10 mouse cellular contexts compared by ENCODE assay signal in genomic region chr9:100520586-100520985, GRCm38 (mm10). TPM values are rescaled to one million over a fixed set of nuclear protein-coding genes. Genes with fewer than 3 reads are reported as not detected.
A peak's percentile ranks its signal among the peaks of the same experiment; 100 is the strongest.
DNase-seq lines count a peak whose midpoint lies in the region; ATAC-seq and TF ChIP-seq lines count a peak whose summit lies in the region.
"Had no signal": no experiment of that assay in that cellular context is flagged by ENCODE, and none has a peak within 500 bp of the region (broad histone marks: within the 10 kb centered on the region; RNA-seq: fewer than 3 reads in every experiment).

No protein-coding gene starts in this region.

- peak; percentile 66 for TF ChIP-seq CTCF in kidney, adult 2 months (conservative IDR thresholded peaks at IDR 0.05; ENCODE audit: insufficient read depth, insufficient read length, low read depth, low read length)
- TF ChIP-seq CTCF in G1E (IDR thresholded peaks at IDR 0.05; ENCODE audit: low read depth, low read length): peak; percentile 68; the same call in 1 of the 2 replicates
- peak; percentile 57; the same call in 1 of the 2 replicates for TF ChIP-seq CTCF in cerebellum, adult 2 months (IDR thresholded peaks at IDR 0.05; ENCODE audit: borderline replicate concordance, insufficient read depth, low read depth, low read length)
- TF ChIP-seq CTCF in lung, postnatal 0 days (IDR thresholded peaks at IDR 0.05): peak; percentile 90

- H3K4me1 ChIP-seq in kidney, adult 2 months (ENCODE audit: control insufficient read depth, insufficient read depth, low read length): no peaks in the 10 kb centered on the region; the same call in 1 of the 2 replicates
- 0 out of 2 replicates have a peak, but pooled peaks cover 7% of the 10 kb centered on the region for H3K4me1 ChIP-seq in kidney, embryonic 15.5 days
- H3K4me1 ChIP-seq in G1E (ENCODE audit: insufficient read depth, low read depth, low read length): peaks cover 36% of the 10 kb centered on the region
- H3K4me1 ChIP-seq in cerebellum, adult 2 months (ENCODE audit: control insufficient read depth, insufficient read depth, low read length): no peaks in the 10 kb centered on the region
- H3K4me1 ChIP-seq in lung, postnatal 0 days (ENCODE audit: insufficient read depth, low read depth, low read length): no peaks in the 10 kb centered on the region; the same call in 1 of the 2 replicates
- H3K4me1 ChIP-seq: embryonic facial prominence, embryonic 12.5 days had no signal

- no peak overlapping the region for H3K27ac ChIP-seq in kidney, adult 2 months (ENCODE audit: insufficient read depth, low read depth, low read length)
- no peak overlapping the region for H3K27ac ChIP-seq in kidney, embryonic 15.5 days
- H3K27ac ChIP-seq in cerebellum, adult 2 months (ENCODE audit: insufficient read depth, low read length): no peak overlapping the region
- H3K27ac ChIP-seq in lung, postnatal 0 days (ENCODE audit: low read length): no peak overlapping the region
- H3K27ac ChIP-seq: embryonic facial prominence, embryonic 12.5 days; liver, embryonic 15.5 days had no signal

- H3K4me3 ChIP-seq in kidney, adult 2 months (ENCODE audit: insufficient read depth, low read depth, low read length): no peak overlapping the region
- no peak overlapping the region for H3K4me3 ChIP-seq in kidney, embryonic 15.5 days (replicated peaks)
- no peak overlapping the region for H3K4me3 ChIP-seq in G1E (ENCODE audit: low read depth, low read length)
- H3K4me3 ChIP-seq in cerebellum, adult 2 months (replicated peaks; ENCODE audit: insufficient read depth, low read depth, low read length): no peak overlapping the region
- no peak overlapping the region for H3K4me3 ChIP-seq in lung, postnatal 0 days (ENCODE audit: low read depth, low read length)
- H3K4me3 ChIP-seq: embryonic facial prominence, embryonic 12.5 days; liver, embryonic 15.5 days had no signal

- no peak overlapping the region for H3K4me2 ChIP-seq in kidney, embryonic 15.5 days
- no peak overlapping the region for H3K4me2 ChIP-seq in lung, postnatal 0 days (replicated peaks; ENCODE audit: low read depth, low read length)
- H3K4me2 ChIP-seq: embryonic facial prominence, embryonic 12.5 days; liver, embryonic 15.5 days had no signal

- ATAC-seq in kidney, embryonic 15.5 days (replicated peaks; ENCODE audit: low FRiP score): no peak
- ATAC-seq in G1E (ENCODE audit: extremely low read depth, insufficient number of reproducible peaks, low FRiP score, poor library complexity, severe bottlenecking): peak; percentile 17; the same call in 1 of the 2 replicates
- peak; percentile 33; the same call in 1 of the 2 replicates for ATAC-seq in lung, postnatal 0 days

- no peaks in the 10 kb centered on the region for H3K36me3 ChIP-seq in kidney, adult 2 months (ENCODE audit: control insufficient read depth, insufficient read depth, low read length)
- H3K36me3 ChIP-seq in kidney, embryonic 15.5 days: no peaks in the 10 kb centered on the region
- peaks cover 2% of the 10 kb centered on the region for H3K36me3 ChIP-seq in G1E (replicated peaks)
- H3K36me3 ChIP-seq in lung, postnatal 0 days (ENCODE audit: insufficient read depth, low read length): no peaks in the 10 kb centered on the region
- H3K36me3 ChIP-seq: embryonic facial prominence, embryonic 12.5 days; liver, embryonic 15.5 days had no signal

- H3K9ac ChIP-seq in kidney, embryonic 15.5 days: no peak overlapping the region
- H3K9ac ChIP-seq in lung, postnatal 0 days (replicated peaks; ENCODE audit: low read depth): no peak overlapping the region
- H3K9ac ChIP-seq: embryonic facial prominence, embryonic 12.5 days; liver, embryonic 15.5 days had no signal

- no peak for TF ChIP-seq EP300 in lung, postnatal 0 days (IDR thresholded peaks at IDR 0.05)

- TF ChIP-seq POLR2A in kidney, adult 2 months (IDR thresholded peaks at IDR 0.05; ENCODE audit: low read depth, low read length): no peak
- TF ChIP-seq POLR2A in cerebellum, adult 2 months (IDR thresholded peaks at IDR 0.05; ENCODE audit: borderline replicate concordance, insufficient read depth, low read length): no peak

- no peaks in the 10 kb centered on the region for H3K27me3 ChIP-seq in kidney, adult 2 months (replicated peaks; ENCODE audit: control insufficient read depth, insufficient read depth, low read length)
- no peaks in the 10 kb centered on the region for H3K27me3 ChIP-seq in kidney, embryonic 15.5 days
- no peaks in the 10 kb centered on the region for H3K27me3 ChIP-seq in G1E (ENCODE audit: insufficient read depth, low read length)
- H3K27me3 ChIP-seq in cerebellum, adult 2 months (ENCODE audit: control insufficient read depth, insufficient read depth, low read length): no peaks in the 10 kb centered on the region
- no peaks in the 10 kb centered on the region for H3K27me3 ChIP-seq in lung, postnatal 0 days (replicated peaks; ENCODE audit: insufficient read depth, low read length)
- H3K27me3 ChIP-seq: embryonic facial prominence, embryonic 12.5 days; liver, embryonic 15.5 days had no signal

- H3K9me3 ChIP-seq in kidney, embryonic 15.5 days (replicated peaks): no peaks in the 10 kb centered on the region
- H3K9me3 ChIP-seq in G1E (replicated peaks): no peaks in the 10 kb centered on the region
- H3K9me3 ChIP-seq in lung, postnatal 0 days (ENCODE audit: low read length): no peaks in the 10 kb centered on the region
- H3K9me3 ChIP-seq: embryonic facial prominence, embryonic 12.5 days; liver, embryonic 15.5 days had no signal

- peak; percentile 80 for DNase-seq in kidney, adult 2 months
- DNase-seq in G1E (ENCODE audit: low spot score): no peak
- DNase-seq in cerebellum, adult 2 months: peak; percentile 38 to 69
- DNase-seq in gastrocnemius, adult 8-10 months (ENCODE audit: low spot score in 2 of 2): peak; percentile 4 to 13
- DNase-seq in kidney, postnatal 4 days: peak; percentile 46 to 64
- DNase-seq in lung, postnatal 0 days (ENCODE audit: low spot score): peak; percentile 89
- DNase-seq in testis, postnatal 14 days (ENCODE audit: low spot score): peak; percentile 20

- 0% methylated on average over 2 of the region's 2 CpGs for WGBS in kidney, adult 2 months
- 2% methylated on average over 2 of the region's 2 CpGs for WGBS in kidney, embryonic 15.5 days
- WGBS in cerebellum, adult 2 months: 1% methylated on average over 2 of the region's 2 CpGs
- 6% methylated on average over 2 of the region's 2 CpGs for WGBS in lung, postnatal 0 days

RNA-seq across cellular contexts. Expression of gene Nck1, which starts 25.3 kb away (rescaled TPM):
- polyA plus RNA-seq in kidney, adult 2 months (2012; rRNA removed): 3.1 and 5.7 TPM in 2 replicates
- 71.5 and 76.8 TPM in 2 replicates for polyA plus RNA-seq in kidney, embryonic 15.5 days (2015; fragmentation: Nextera tagmentation; extraction: Ambion mirVana)
- total RNA-seq in G1E (2014; fragmentation: Nextera tagmentation) (40.0 and 41.2 TPM in 2 replicates), G1E (2017) (44.0 and 64.9 TPM in 2 replicates)
- 2.9 and 3.4 TPM in 2 replicates for polyA plus RNA-seq in G1E (2012)
- polyA plus RNA-seq in cerebellum, adult 2 months (2012; rRNA removed): 50.8 and 53.3 TPM in 2 replicates
- total RNA-seq in gastrocnemius, adult 8-10 months (2022): 10 to 100 TPM; 22.9 to 29.0 (median 26.6) TPM
- 77.9 and 87.8 TPM in 2 replicates for polyA plus RNA-seq in lung, postnatal 0 days (2015; fragmentation: Nextera tagmentation; extraction: Ambion mirVana)

RNA-seq across cellular contexts. Expression of gene Il20rb, which starts 34.0 kb away (rescaled TPM):
- polyA plus RNA-seq in kidney, adult 2 months (2012; rRNA removed): 1.4 and 1.9 TPM in 2 replicates
- polyA plus RNA-seq in kidney, embryonic 15.5 days (2015; fragmentation: Nextera tagmentation; extraction: Ambion mirVana): 1.2 and 1.5 TPM in 2 replicates
- total RNA-seq in G1E (2014; fragmentation: Nextera tagmentation): 1.1 and 1.2 TPM in 2 replicates
- total RNA-seq in G1E (2017): 0.71 and 0.93 TPM in 2 replicates
- polyA plus RNA-seq in G1E (2012): 0.20 and 0.22 TPM in 2 replicates
- polyA plus RNA-seq in cerebellum, adult 2 months (2012; rRNA removed): 76.5 and 79.5 TPM in 2 replicates
- 1 to 10 TPM in 2 of 4 experiments, under 1 TPM in 2; 0.82 to 2.8 (median 1.4) TPM for total RNA-seq in gastrocnemius, adult 8-10 months (2022)
- 1.9 and 2.2 TPM in 2 replicates for polyA plus RNA-seq in lung, postnatal 0 days (2015; fragmentation: Nextera tagmentation; extraction: Ambion mirVana)

RNA-seq across cellular contexts. Expression of gene Slc35g2, which starts 50.3 kb away (rescaled TPM):
- polyA plus RNA-seq in kidney, adult 2 months (2012; rRNA removed): 2.1 and 2.3 TPM in 2 replicates
- polyA plus RNA-seq in kidney, embryonic 15.5 days (2015; fragmentation: Nextera tagmentation; extraction: Ambion mirVana): 4.5 and 5.6 TPM in 2 replicates
- total RNA-seq in G1E (2014; fragmentation: Nextera tagmentation): not detected in 2 replicates
- 0.05 and 0.12 TPM in 2 replicates for total RNA-seq in G1E (2017)
- not detected in 2 replicates for polyA plus RNA-seq in G1E (2012)
- 39.1 and 40.2 TPM in 2 replicates for polyA plus RNA-seq in cerebellum, adult 2 months (2012; rRNA removed)
- under 1 TPM; 0.48 to 0.77 (median 0.51) TPM for total RNA-seq in gastrocnemius, adult 8-10 months (2022)
- polyA plus RNA-seq in lung, postnatal 0 days (2015; fragmentation: Nextera tagmentation; extraction: Ambion mirVana): 16.1 and 16.7 TPM in 2 replicates

Comparison
In these comparisons a context has a peak if more than half of its experiments do, and no peak if none do; other contexts are left out.
1. RNA of gene Il20rb, which starts 34.0 kb away (polyA plus RNA-seq): 76.5 to 79.5 TPM in cerebellum, adult 2 months; 1.9 to 2.2 TPM in lung, postnatal 0 days, 1.2 to 1.5 TPM in kidney, embryonic 15.5 days, 1.4 to 1.9 TPM in kidney, adult 2 months and 0.20 to 0.22 TPM in G1E; every median in the first group is over 10 times any median in the second.
2. Peak in every context shown above with its lines, with median percentiles within 50 percentile points of each other: CTCF ChIP-seq.